Mouse (Mus musculus): ENCODE results near the gene Lefty2. TPM values are rescaled to one million over a fixed set of nuclear protein-coding genes. Genes with fewer than 3 reads are reported as not detected.
"Not testable (repeated sequence)": the region's sequence is repeated elsewhere in the genome, so short reads cannot be mapped to it uniquely, and the experiment has no call there.

Gene Lefty2
- total RNA-seq, 2 experiments from 2014 or later: 0.07 TPM; not detected in 1

- intact Hi-C loops (cut with DNase I): no loop called here
Observed at GRCm38 (mm10) chr1:180931106-180931505, 38.2 kb downstream of the Lefty2 start.

DNA sequence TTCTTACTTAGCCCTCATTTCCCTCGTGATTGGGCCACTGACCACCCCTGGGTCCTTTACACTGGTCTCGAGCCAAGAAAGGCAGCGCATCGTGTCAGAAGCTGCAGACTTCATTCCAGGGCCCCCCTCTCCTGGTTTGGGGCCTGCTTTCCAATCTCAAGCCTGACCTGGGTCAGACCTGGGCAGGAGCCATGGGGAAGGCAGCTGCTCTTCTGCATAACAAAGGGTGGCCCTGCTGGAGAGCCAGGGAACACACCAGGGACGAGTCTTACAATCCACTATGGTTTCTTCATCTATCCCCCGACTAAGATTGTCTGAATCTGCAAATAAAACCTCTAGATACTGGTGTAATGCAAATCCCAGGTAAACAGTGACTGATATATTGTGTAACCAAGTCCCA is 40.8 kb downstream of the Lefty2 start:
- DNase-seq: no peak
- intact Hi-C loops (cut with DNase I): no loop called here

More at GRCm38 (mm10) chr1:180931106-180931505, 38.2 kb downstream of the Lefty2 start:
- DNase-seq: no peak

DNA sequence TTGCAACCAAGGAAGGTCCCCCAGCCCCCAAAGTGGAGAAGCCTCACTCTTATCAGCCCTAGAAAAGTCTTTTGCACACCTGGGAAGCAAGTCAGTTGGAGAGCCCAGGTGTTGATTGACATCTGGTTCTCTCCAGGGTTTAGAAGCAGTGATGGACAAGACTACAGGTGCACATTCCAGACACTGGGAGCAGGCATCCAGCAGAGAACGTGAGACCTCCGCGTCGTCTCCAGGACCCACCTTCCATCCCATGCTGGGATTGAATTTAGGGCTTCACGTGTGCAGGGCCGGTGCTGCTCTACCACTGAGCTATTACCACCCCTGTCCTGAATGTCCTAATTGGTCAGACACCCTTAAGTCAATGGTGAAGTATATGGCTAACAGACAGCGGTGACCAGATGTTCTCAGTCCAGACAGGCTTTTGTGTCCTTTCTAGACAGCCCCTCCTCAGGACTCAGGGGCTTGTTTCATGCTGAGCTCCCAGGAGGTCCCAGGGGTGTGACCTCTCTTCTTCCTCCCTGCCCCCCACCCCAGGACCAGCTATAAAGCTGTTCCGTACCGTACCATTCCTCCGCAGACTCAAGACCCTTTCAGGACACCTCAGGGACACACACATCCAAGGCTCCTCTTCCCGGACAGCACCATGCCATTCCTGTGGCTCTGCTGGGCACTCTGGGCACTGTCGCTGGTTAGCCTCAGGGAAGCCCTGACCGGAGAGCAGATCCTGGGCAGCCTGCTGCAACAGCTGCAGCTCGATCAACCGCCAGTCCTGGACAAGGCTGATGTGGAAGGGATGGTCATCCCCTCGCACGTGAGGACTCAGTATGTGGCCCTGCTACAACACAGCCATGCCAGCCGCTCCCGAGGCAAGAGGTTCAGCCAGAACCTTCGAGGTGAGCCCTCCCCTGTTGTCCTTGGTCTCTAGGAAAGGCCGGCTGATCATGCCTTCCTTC is 41.8 kb downstream of the Lefty2 start, which contains the start of gene Lefty1:
Gene Lefty1, plus strand, starts transcription at position 556 of the 953 bp plus-strand sequence.
- no peak for DNase-seq
- intact Hi-C loops (cut with DNase I): no loop called here

GRCm38 (mm10) chr1:180936610-180937398 is 43.9 kb downstream of the Lefty2 start:
- DNase-seq: peak; percentile 39 to 53
- intact Hi-C loops (cut with DNase I): not testable (repeated sequence)

DNA sequence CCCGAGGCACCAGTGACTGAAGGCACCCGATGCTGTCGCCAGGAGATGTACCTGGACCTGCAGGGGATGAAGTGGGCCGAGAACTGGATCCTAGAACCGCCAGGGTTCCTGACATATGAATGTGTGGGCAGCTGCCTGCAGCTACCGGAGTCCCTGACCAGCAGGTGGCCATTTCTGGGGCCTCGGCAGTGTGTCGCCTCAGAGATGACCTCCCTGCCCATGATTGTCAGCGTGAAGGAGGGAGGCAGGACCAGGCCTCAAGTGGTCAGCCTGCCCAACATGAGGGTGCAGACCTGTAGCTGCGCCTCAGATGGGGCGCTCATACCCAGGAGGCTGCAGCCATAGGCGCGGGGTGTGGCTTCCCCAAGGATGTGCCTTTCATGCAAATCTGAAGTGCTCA is 44.7 kb downstream of the Lefty2 start:
- intact Hi-C loops (cut with DNase I); DNase-seq: not testable (repeated sequence)

DNA sequence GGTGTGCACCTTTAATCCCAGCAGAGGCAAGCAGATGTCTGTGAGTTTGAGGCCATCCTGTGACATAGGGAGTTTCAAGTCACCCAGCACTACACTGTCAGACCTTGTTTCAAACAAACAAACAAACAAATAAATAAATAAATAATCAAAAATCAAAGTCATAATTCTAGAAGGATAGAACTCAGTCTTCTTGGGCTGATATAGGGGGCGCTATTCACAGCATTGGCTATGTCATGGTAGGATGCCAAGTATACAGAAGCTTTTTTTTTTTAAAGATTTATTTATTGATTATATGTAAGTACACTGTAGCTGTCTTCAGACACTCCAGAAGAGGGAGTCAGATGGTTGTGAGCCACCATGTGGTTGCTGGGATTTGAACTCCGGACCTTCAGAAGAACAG is 45.9 kb downstream of the Lefty2 start:
- intact Hi-C loops (cut with DNase I); DNase-seq: not testable (repeated sequence)

- no peak for DNase-seq
- intact Hi-C loops (cut with DNase I): no loop called here
Observed at GRCm38 (mm10) chr1:180940776-180941460, 48.0 kb downstream of the Lefty2 start.

- peak in 1 of 2 experiments; percentile 34 for DNase-seq
- intact Hi-C loops (cut with DNase I): no loop called here
Observed at GRCm38 (mm10) chr1:180941726-180942125, 48.8 kb downstream of the Lefty2 start.

DNA sequence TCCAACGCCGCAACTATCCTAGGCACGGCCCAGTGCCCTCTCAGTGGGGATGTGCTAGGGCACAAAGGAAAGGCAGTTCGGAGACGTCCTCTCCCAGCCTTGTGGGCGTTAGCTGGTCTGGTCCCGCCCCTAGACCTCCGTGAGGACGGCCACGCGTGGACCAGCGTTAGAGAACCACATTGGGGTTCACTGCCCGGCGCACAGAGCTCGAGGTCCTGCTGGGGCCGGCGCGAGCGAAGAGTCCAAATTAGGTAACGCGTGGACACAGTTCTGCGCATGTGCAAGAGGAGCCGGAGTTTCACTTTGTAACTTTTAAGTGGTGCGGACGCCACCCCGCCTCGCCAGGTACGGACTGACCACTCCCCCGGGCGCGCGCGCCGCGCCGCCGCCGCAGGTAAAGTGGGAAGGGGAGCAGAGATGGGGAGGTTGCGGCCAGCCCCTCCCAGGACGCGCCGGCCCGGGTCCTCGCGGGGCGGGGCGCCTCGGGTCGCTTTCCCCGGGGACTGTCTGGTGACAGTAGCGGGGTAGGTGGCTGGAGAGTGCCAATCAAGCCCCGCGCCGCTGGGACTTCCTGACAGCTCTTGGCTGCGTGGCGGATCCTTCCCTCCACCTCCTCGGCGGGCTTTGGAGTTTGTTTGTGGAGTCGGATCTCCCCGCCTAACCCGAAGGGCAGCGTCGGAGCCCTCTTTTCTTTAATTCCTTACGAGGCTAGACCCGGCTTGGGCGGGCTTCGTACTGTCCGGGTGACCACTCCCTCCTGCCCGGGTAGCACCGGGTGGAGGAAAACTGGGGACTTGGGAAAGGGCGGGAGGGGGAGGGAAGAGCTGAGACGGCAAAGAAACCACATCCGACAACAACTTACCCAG is 49.5 kb downstream of the Lefty2 start, which contains the start of gene Tmem63a:
Gene Tmem63a, plus strand, starts transcription at position 179 of the 866 bp plus-strand sequence.
- intact Hi-C loops (cut with DNase I): no loop called here
- DNase-seq: peak; percentile 79

DNA sequence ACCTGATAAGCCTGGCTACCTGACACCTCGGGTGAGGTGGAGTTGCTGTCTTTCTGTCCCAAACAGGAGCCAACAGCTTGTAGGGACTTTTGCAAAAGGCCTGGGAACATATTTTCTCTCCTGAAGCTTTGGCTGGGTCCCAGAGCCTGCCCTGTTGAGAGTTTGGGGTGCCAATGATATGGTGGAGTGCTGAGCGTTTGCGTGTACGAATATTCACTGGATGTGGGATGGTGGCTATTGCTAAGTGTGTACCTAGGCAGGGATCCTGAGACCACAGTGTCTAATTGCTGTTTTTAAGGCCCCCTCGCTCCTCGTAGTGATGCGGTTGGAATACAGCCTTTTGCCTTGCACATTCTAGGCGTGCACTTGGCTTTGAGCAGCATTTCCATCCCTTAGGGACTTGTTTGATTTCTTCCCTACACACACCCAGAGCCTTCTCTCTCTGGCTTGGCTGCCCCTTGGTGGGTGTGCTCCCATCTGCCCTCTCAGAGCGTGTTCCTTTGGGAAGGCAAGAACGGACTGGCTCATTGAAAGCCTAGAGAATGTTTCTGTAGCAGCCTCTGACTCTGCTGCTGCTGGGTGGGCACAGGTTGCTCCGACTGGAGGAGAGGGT is 50.2 kb downstream of the Lefty2 start:
- intact Hi-C loops (cut with DNase I): no loop called here
- peak; percentile 23 to 39 for DNase-seq

GRCm38 (mm10) chr1:180943896-180944295 is 51.0 kb downstream of the Lefty2 start:
- no peak for DNase-seq
- intact Hi-C loops (cut with DNase I): loop anchor here (2.0 kb wide), 1 partner anchor 39 kb away; the partner anchor contains the start of gene Pycr2

DNA sequence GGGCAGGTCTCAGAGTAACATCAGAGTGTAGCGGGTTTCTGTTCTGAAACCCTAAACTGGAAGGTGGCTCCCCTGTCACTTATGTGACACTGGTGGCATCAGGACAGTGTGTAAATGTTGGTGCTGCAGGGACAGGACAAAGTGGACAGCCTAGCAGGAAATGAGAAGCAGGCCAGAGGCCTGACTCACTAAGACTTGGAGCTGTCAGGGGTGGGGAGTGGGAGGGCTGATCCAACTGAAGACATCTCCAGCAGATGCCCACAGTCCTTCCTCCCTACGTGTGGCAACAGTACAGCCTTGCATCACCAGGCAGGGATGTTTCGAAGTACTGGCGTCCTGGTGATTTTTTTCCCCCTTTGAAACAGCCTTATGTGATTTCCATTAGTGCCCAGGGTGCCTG is 51.6 kb downstream of the Lefty2 start:
- intact Hi-C loops (cut with DNase I): loop anchor here (2.0 kb wide), 1 partner anchor 40 kb away; the partner anchor contains the start of gene Pycr2

DNA sequence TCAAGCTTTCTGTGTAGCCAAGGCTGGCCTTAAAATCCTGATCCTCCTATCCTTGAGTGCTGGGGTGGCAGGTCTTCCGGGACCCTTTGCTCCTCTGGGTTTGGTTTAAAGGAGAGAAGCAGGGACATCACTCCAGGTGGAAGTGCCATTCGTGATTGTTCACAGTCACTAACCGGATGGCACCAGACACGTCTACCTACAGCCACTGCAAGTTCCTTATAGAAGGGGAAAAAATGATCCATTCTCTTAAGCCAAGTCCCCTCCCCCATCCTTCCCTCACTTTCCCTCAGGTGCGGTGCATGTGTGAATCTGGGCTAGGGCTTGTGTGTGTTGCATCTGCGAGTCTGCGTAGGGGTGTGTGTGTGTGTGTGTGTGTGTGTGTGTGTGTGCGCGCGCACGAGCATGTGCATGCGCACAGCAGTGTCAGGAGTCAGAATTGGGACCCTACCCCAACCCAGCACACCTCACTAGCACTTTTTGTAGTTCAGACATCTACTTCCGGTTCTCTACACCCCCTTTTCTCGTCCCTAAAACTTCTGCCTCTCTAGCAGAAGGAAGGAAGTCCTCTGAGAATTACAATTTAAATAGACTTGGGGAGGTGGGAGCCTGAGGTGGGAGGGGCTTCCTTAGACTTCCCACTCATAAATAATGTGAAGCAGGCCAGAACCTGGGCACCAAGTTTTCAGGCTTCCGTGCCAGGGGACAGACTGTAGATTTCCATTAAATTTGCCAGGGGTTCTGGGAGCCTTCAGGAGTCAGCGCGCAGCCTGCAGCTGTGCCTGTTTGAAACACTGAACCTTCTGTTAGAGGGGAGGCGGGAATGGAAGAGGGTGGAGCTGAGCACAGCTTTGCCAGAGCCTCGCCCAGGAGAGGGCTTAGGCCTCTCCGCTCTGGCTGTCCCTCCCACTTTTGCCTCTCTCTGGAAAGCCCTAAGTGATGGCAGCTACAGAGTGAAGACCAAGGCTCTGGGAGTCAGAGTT is 52.4 kb downstream of the Lefty2 start:
- intact Hi-C loops (cut with DNase I): loop anchor here (2.0 kb wide), 1 partner anchor 40 kb away; the partner anchor contains the start of gene Pycr2
- DNase-seq: peak; percentile 62 to 68

More for the DNA sequence above, 51.6 kb downstream of the Lefty2 start:
- DNase-seq: peak in 1 of 2 experiments; percentile 22

DNA sequence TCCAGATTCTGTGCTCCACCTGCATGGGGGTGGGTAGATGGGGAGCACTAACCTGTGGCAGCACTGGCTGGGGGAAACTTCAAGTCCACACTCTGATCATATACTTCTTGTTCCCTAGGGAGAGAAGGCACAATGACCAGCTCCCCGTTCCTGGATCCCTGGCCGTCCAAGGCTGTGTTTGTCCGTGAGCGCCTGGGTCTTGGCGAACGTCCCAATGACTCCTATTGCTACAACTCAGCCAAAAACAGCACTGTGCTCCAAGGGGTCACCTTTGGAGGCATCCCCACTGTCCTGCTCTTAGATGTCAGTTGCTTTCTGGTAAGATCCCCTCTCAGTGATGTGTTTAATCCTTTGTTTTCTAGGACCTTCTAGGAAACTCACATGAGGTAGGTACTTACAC is 53.5 kb downstream of the Lefty2 start:
- no peak for DNase-seq
- intact Hi-C loops (cut with DNase I): no loop called here

All from heart, postnatal 14 days (tissue).